Mouse (Mus musculus): ENCODE results near the gene Adam6b. TPM values are rescaled to one million over a fixed set of nuclear protein-coding genes. Genes with fewer than 3 reads are reported as not detected.
"Not testable (repeated sequence)": the region's sequence is repeated elsewhere in the genome, so short reads cannot be mapped to it uniquely, and the experiment has no call there.

The Adam6b gene
- under 1 TPM in 2 of 3 experiments, not detected in 1; 0.51 to 0.52 TPM for polyA plus RNA-seq (2017; shearing (Covaris generic))

GRCm38 (mm10) chr12:113489211-113489610 lies at the start of gene Adam6b:
Adam6b (plus strand) TSS chr12:113489511.
- not testable (repeated sequence) for ATAC-seq

DNA sequence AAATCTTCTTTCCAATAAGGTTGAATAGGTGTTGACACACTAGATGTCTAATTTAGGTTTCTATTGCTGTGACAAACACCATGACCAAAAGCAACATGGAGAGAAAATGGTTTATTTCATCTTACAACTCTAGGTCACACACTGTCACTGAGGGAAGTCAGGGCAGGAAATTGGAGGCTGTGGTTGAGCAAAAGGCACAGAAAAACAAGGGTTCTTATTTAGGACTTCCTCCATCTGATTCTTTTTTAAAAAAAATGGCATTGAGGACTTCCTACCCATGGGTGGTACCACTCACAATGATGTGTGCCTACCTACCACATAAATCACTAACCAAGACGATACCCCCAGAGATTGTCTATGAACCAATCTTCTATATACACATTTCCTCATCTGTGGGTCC lies 43.2 kb upstream of the Adam6b start:
- ATAC-seq: peak; percentile 76

DNA sequence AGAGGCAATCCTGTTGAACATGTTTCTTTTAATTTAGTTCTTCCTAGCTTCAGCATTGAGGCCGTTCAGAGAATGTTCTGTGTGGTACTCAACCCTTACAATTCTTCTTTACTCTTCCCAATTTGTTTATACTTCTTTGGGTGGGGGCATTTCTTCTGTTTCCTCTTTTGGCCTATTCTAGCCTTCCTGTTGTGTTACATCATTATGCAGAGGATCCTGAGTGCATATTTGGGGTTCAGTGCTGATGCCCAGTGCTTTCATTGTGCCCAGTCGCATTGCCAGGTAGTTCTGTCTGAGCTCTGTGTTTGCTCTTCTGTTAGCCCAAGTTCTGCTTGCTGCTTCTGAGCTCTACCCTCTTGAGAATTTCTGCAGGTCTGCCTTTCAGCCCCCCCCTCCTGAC lies 13.1 kb upstream of the Adam6b start:
- no peak for ATAC-seq

- ATAC-seq: no peak
Measured at GRCm38 (mm10) chr12:113482147-113482546, 7.2 kb upstream of the Adam6b start.

DNA sequence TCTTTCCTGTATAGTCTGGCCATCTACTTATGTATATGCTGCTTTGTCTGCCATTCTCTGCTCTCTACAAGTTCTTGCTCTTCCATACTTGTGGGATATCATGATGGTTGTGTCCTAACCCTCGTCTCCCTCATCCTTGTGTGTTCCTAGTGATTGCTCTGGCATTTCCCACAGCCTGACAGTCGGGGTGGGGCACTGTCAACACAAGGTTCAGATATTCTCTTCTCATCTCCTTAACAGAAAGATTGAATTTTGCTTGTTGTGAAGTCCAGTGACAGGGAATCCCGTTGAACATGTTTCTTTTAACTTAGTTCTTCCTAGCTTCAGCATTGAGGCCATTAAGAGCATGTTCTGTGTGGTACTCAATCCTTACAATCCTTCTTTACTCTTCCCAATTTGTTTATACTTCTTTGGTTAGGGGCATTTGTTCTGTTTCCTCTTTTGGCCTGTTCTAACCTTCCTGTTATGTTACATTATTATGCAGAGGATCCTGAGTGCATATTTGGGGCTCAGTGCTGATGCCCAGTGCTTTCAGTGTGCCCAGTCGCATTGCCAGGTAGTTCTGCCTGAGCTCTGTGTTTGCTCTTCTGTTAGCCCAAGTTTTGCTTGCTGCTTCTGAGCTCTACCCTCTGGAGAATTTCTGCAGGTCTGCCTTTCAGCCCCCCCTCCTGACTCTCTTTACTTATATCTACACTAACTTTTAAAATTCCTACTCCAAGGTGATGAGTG lies 6.5 kb upstream of the Adam6b start:
- ATAC-seq: no peak

DNA sequence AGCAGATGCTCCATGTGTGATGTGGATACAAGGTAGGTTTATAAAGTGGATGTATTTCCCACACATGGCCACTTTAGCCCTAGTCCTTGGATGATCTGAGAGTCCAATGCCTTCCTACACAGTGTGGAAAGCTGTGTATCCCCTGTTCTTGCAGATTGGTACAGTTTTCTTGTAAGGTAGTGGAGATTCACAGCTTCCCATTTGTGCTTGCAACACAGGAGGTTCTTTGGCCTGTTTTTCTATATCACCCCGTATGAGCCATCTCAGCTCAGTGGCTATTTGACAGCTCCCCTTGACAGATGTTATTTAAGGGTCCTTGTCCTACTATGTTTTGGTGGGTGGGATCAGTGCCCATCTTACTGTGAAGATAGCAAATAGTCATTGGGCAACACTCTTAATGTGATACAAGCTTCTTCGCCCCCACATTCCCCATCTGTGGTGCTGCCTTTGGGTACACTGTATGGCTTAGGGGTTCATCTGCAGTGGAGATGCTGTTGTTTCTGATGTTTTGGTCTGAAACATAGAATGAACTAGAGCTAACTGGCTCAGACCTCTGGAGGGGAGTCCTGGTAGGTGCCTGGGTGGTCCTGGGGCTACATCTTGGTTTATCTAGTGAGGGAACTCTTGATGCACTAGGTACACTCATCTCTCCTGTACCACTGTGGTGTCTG lies 5.7 kb upstream of the Adam6b start:
- no peak for ATAC-seq

DNA sequence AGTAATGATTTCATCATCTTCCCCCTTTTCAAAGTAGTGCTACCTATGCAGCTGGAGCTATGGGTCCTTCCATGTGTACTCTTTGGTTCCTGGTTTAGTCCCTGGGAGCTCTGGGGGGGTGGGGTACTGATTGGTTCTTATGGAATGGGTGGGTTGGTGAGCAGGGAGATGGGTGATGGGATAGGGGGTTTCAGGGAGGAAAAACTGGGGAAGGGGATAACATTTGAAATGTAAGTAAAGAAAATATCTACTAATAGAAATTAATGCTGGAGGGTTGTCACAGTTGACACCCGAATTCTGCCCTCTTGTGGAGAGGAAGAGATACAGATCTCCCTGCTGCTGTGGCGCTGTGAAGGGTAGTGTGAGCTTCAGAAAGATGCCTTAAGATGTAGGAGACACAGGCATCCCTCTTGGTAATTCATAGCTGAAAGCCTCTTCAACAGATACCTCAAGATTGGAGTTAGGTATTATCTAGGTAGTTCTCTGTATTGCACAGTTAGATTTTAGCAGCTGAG lies 4.3 kb upstream of the Adam6b start:
- ATAC-seq: no peak

DNA sequence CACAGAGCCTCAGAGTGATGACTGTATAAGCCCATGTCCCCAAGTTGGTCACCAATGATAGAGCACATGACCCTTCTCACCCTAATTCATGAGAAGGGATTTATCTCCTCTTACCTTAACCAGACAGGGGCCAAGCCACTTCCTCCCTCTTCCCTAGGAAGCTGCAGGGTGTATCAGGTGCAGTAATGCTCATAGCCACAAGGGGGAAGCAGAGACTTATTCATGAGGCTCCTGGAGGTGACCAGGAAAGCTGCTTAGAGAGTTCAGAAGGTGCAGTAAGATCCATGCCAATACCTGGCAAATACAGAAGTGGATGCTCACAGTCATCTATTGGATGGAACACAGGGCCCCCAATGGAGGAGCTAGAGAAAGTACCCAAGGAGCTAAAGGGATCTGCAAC lies 1.6 kb upstream of the Adam6b start:
- peak; percentile 67 for ATAC-seq

GRCm38 (mm10) chr12:113525901-113526300 lies 36.6 kb downstream of the Adam6b start:
- ATAC-seq: no peak

Other genes starting within 250 kb of the Adam6b start
- not detected for gene Adam6a, start 54.4 kb downstream of the Adam6b start, polyA plus RNA-seq (2017; shearing (Covaris generic))